Mouse (Mus musculus) heart, embryonic 16.5 days (tissue): ENCODE data around the gene Pip4k2a. TPM values are rescaled to one million over a fixed set of nuclear protein-coding genes. Genes with fewer than 3 reads are reported as not detected.
"Not testable (repeated sequence)": the region's sequence is repeated elsewhere in the genome, so short reads cannot be mapped to it uniquely, and the experiment has no call there.

Experiments used
- ATAC-seq: fragments of 200-750 bp; cut with Nextera tagmentation; replicated peaks from 2 replicates; pipeline ENCODE4 v1.8.0; 2017; ENCODE audit warnings: moderate number of reproducible peaks; ENCODE audit not compliant: insufficient read depth, low FRiP score; ENCODE audit errors: extremely low read depth
- H3K27ac ChIP-seq: fragments of 300-500 bp; sonication (generic); 2 replicates; pipeline ENCODE4 v1.5.1; 2014; ENCODE audit warnings: mild to moderate bottlenecking, low read length, control low read depth, moderate library complexity
- H3K27me3 ChIP-seq: fragments of 300-500 bp; sonication (generic); 2 replicates; pipeline ENCODE4 v1.6.1; 2014; ENCODE audit warnings: low read length, mixed read lengths; ENCODE audit not compliant: control insufficient read depth, insufficient read depth
- H3K36me3 ChIP-seq: fragments of 300-500 bp; sonication (generic); 2 replicates; pipeline ENCODE4 v1.6.1; 2014; ENCODE audit not compliant: control insufficient read depth, insufficient read depth
- H3K4me1 ChIP-seq: fragments of 300-500 bp; sonication (generic); 2 replicates; pipeline ENCODE4 v1.6.1; 2014; ENCODE audit warnings: low read length, mixed read lengths; ENCODE audit not compliant: control insufficient read depth, insufficient read depth
- H3K4me2 ChIP-seq: fragments of 300-500 bp; sonication (generic); 2 replicates; pipeline ENCODE4 v1.6.1; 2014; ENCODE audit warnings: low read depth, mild to moderate bottlenecking, control low read depth, low read length
- H3K4me3 ChIP-seq: fragments of 300-500 bp; sonication (generic); 2 replicates; pipeline ENCODE4 v1.5.1; 2014; ENCODE audit warnings: mild to moderate bottlenecking, control low read depth, low read length
- H3K9ac ChIP-seq: fragments of 300-500 bp; sonication (generic); 2 replicates; pipeline ENCODE4 v1.6.1; 2014; ENCODE audit warnings: low read length, control low read depth
- H3K9me3 ChIP-seq: fragments of 300-500 bp; sonication (generic); replicated peaks from 2 replicates; pipeline ENCODE4 v1.6.1; 2016; ENCODE audit warnings: low read length; ENCODE audit not compliant: control insufficient read depth
- WGBS: fragments of 180-500 bp; shearing (Covaris S2); extraction: QIAGEN DNeasy Blood & Tissue Kit; methylation state at CpG from one replicate; pipeline ENCODE4 v1.1.7; 2014; 5-methylcytosine and 5-hydroxymethylcytosine counted together
- polyA plus RNA-seq: library from polyadenylated mRNA; unstranded; fragments of >200 nt; fragmentation: Nextera tagmentation; extraction: Ambion mirVana; gene quantifications from 2 replicates; pipeline ENCODE4 v1.2.1, GENCODE M21; 2015

Pip4k2a gene
- 7.7 and 10.0 TPM in 2 replicates for polyA plus RNA-seq

DNA sequence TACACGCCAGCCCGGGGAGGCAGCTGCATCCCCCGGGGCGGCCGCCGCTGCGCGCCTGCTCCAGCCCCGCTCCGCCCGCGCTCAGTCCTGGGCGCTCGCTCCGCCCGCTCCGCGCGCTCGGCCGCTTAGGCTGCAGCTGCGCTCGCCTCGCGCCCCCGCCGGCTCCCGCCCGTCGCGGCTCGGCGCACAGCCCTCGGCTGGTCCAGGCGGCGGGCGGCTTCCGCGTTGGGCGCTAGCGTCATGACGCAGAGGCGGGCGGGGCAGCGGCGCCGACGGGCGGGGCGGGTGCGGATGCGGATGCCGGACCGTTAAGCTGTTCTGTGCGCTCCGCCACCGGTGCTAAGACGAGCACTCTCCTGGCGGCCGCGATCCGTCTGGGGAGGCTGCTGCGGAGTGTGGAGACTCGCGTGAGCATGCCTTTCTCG is at the start of gene Pip4k2a, which contains the start of gene 4930426L09Rik:
Gene Pip4k2a (minus strand): TSS at position 73 of the 425 bp plus-strand sequence.
Gene 4930426L09Rik (plus strand): TSS at position 290 of the 425 bp plus-strand sequence.
- Histone ChIP-seq H3K9ac (peak within 1 kb of the TSS; percentile 94), H3K9me3 (no peaks in the 10 kb centered on the region), H3K4me1 (peaks cover 17% of the 10 kb centered on the region), H3K27ac (peak within 1 kb of the TSS; percentile 79), H3K36me3 (no peaks in the 10 kb centered on the region), H3K27me3 (no peaks in the 10 kb centered on the region), H3K4me3 (peak within 1 kb of the TSS; percentile 94), H3K4me2 (peak within 1 kb of the TSS; percentile 92)
- WGBS = 2% methylated on average over 53 of the region's 66 CpGs
- peak; percentile 95 for ATAC-seq

- Histone ChIP-seq H3K9ac (no peak overlapping the region), H3K9me3 (no peaks in the 10 kb centered on the region), H3K27ac (peak overlapping the region; percentile 51), H3K4me3 (no peak overlapping the region), H3K4me1 (peaks cover 4% of the 10 kb centered on the region), H3K27me3 (no peaks in the 10 kb centered on the region), H3K4me2 (no peak overlapping the region), H3K36me3 (no peaks in the 10 kb centered on the region)
- WGBS = 53% methylated on average over 4 of the region's 4 CpGs
- ATAC-seq = no peak; the same call in 1 of the 2 replicates
Observed at GRCm38 (mm10) chr2:19037907-19038570, 40.1 kb upstream of the Pip4k2a start.

- no peak overlapping the region for H3K27ac ChIP-seq
- H3K4me2 ChIP-seq = no peak overlapping the region
- no peaks in the 10 kb centered on the region for H3K9me3 ChIP-seq
- H3K36me3 ChIP-seq = no peaks in the 10 kb centered on the region
- no peak overlapping the region for H3K4me3 ChIP-seq
- no peak for ATAC-seq
- WGBS = 39% methylated on average over 4 of the region's 4 CpGs
- no peaks in the 10 kb centered on the region for H3K27me3 ChIP-seq
- H3K9ac ChIP-seq = no peak overlapping the region
- peaks cover 4% of the 10 kb centered on the region for H3K4me1 ChIP-seq
Observed at GRCm38 (mm10) chr2:19037430-19037829, 39.5 kb upstream of the Pip4k2a start.

DNA sequence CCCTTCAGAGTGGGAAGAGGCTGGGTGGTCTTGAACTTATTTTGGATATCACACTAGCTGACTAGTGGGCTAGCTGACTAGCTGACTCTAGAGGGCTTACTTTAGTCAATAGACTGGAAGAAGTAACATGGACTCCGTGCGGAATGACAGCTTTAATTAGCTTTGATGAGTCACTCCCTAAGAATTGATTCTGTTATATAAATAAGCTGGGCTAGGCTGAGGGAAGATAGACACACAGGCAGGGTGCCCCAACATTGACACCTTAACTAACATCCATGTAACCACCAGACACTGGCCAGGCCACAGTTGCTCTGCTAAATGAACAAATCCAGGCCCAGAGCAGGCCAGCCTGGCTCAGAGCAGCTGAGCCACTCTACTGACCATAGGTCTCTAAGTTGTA is 26.9 kb upstream of the Pip4k2a start:
- Histone ChIP-seq H3K27me3 (no peaks in the 10 kb centered on the region), H3K9me3 (0 out of 2 replicates have a peak, but pooled peaks cover 2% of the 10 kb centered on the region), H3K4me2 (no peak overlapping the region), H3K4me3 (no peak overlapping the region), H3K36me3 (no peaks in the 10 kb centered on the region), H3K4me1 (peaks cover 12% of the 10 kb centered on the region), H3K9ac (no peak overlapping the region), H3K27ac (peak overlapping the region; percentile 56)
- WGBS = 40% methylated on average over 2 of the region's 2 CpGs
- ATAC-seq = peak; percentile 56

DNA sequence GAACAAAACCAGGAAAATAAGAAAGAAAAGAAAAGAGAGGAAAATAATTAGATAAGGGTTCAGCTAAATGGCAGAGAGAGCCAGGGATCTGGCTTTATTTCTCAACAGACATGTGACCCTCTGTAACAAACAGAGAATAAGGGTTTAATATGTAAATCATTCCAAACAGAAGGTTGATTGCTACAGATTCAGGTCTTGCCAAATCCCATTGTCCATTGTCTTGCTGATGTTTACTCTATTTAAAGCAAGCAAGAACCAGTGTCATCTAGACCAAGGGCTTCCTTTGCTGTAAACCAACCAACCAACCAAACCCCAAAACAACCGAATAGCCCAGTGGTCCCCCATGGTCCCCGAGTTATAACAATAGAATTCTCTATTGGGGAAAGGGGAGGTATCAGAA is 20.1 kb upstream of the Pip4k2a start:
- H3K27ac ChIP-seq = no peak overlapping the region
- H3K4me3 ChIP-seq = no peak overlapping the region
- peaks cover 9% of the 10 kb centered on the region for H3K4me1 ChIP-seq
- no peak overlapping the region for H3K9ac ChIP-seq
- WGBS = 64% methylated on average over 2 of the region's 2 CpGs
- H3K27me3 ChIP-seq = no peaks in the 10 kb centered on the region
- ATAC-seq = no peak
- H3K9me3 ChIP-seq = no peaks in the 10 kb centered on the region
- H3K36me3 ChIP-seq = no peaks in the 10 kb centered on the region
- H3K4me2 ChIP-seq = no peak overlapping the region

- Histone ChIP-seq H3K27ac (no peak overlapping the region), H3K9me3 (no peaks in the 10 kb centered on the region), H3K4me2 (no peak overlapping the region), H3K4me1 (peaks cover 4% of the 10 kb centered on the region), H3K27me3 (no peaks in the 10 kb centered on the region), H3K4me3 (no peak overlapping the region), H3K36me3 (no peaks in the 10 kb centered on the region), H3K9ac (no peak overlapping the region)
- WGBS = 72% methylated on average over 1 of the region's 1 CpGs
- ATAC-seq = no peak
Observed at GRCm38 (mm10) chr2:19016839-19017238, 18.9 kb upstream of the Pip4k2a start.

GRCm38 (mm10) chr2:19016348-19016747 is 18.4 kb upstream of the Pip4k2a start:
- Histone ChIP-seq H3K27me3 (no peaks in the 10 kb centered on the region), H3K4me2 (no peak overlapping the region), H3K27ac (no peak overlapping the region), H3K36me3 (no peaks in the 10 kb centered on the region), H3K4me1 (no peaks in the 10 kb centered on the region; the same call in 1 of the 2 replicates), H3K4me3 (no peak overlapping the region), H3K9me3 (no peaks in the 10 kb centered on the region), H3K9ac (no peak overlapping the region)
- 75% methylated on average over 5 of the region's 5 CpGs for WGBS
- ATAC-seq = no peak; the same call in 1 of the 2 replicates

- ATAC-seq = no peak
- WGBS = 50% methylated on average over 6 of the region's 6 CpGs
- no peak overlapping the region for H3K9ac ChIP-seq
- H3K4me2 ChIP-seq = no peak overlapping the region
- H3K9me3 ChIP-seq = no peaks in the 10 kb centered on the region
- H3K4me3 ChIP-seq = no peak overlapping the region
- H3K36me3 ChIP-seq = no peaks in the 10 kb centered on the region
- H3K4me1 ChIP-seq = no peaks in the 10 kb centered on the region
- H3K27ac ChIP-seq = no peak overlapping the region
- H3K27me3 ChIP-seq = no peaks in the 10 kb centered on the region
Observed at GRCm38 (mm10) chr2:19011443-19011842, 13.5 kb upstream of the Pip4k2a start.

- H3K9ac ChIP-seq, H3K27me3 ChIP-seq, H3K4me3 ChIP-seq, H3K9me3 ChIP-seq, H3K4me2 ChIP-seq, ATAC-seq, H3K36me3 ChIP-seq, H3K27ac ChIP-seq, H3K4me1 ChIP-seq: not testable (repeated sequence)
- WGBS = 50% methylated on average over 1 of the region's 1 CpGs
Observed at GRCm38 (mm10) chr2:19010541-19010940, 12.6 kb upstream of the Pip4k2a start.
